Mouse (Mus musculus): Measurements from ENCODE around the gene Pald1. TPM values are rescaled to one million over a fixed set of nuclear protein-coding genes. Genes with fewer than 3 reads are reported as not detected.

Gene Pald1
- polyA plus RNA-seq, 1 experiment from 2014 or later: 0.13 TPM

GRCm38 (mm10) chr10:61313750-61314149 lies 69.6 kb downstream of the Pald1 start:
- WGBS (ENCODE audit: missing documents): 84% methylated on average over 7 of the region's 7 CpGs
- H3K27ac ChIP-seq: no peak overlapping the region
- no peak overlapping the region for H3K4me3 ChIP-seq (ENCODE audit: inconsistent target)
- no peaks in the 10 kb centered on the region for H3K36me3 ChIP-seq (ENCODE audit: inconsistent target)
- H3K79me2 ChIP-seq (ENCODE audit: inconsistent target): no peaks in the 10 kb centered on the region

- Histone ChIP-seq H3K79me2 (ENCODE audit: inconsistent target) (no peaks in the 10 kb centered on the region), H3K27ac (no peak overlapping the region), H3K36me3 (ENCODE audit: inconsistent target) (no peaks in the 10 kb centered on the region), H3K4me3 (ENCODE audit: inconsistent target) (no peak overlapping the region)
- 58% methylated on average over 7 of the region's 7 CpGs for WGBS (ENCODE audit: missing documents)
These were observed 70.6 kb downstream of the Pald1 start for GRCm38 (mm10) chr10:61312754-61313153.

GRCm38 (mm10) chr10:61312159-61312558 lies 71.2 kb downstream of the Pald1 start:
- no peak overlapping the region for H3K27ac ChIP-seq
- H3K79me2 ChIP-seq (ENCODE audit: inconsistent target): no peaks in the 10 kb centered on the region
- no peaks in the 10 kb centered on the region for H3K36me3 ChIP-seq (ENCODE audit: inconsistent target)
- H3K4me3 ChIP-seq (ENCODE audit: inconsistent target): no peak overlapping the region
- WGBS (ENCODE audit: missing documents): 92% methylated on average over 6 of the region's 6 CpGs

- no peak overlapping the region for H3K4me3 ChIP-seq (ENCODE audit: inconsistent target)
- H3K27ac ChIP-seq: no peak overlapping the region
- H3K36me3 ChIP-seq (ENCODE audit: inconsistent target): no peaks in the 10 kb centered on the region
- H3K79me2 ChIP-seq (ENCODE audit: inconsistent target): no peaks in the 10 kb centered on the region
- 81% methylated on average over 8 of the region's 12 CpGs for WGBS (ENCODE audit: missing documents)
These were observed 74.5 kb downstream of the Pald1 start for GRCm38 (mm10) chr10:61308706-61309320.

GRCm38 (mm10) chr10:61305928-61306590 lies 77.3 kb downstream of the Pald1 start:
- WGBS (ENCODE audit: missing documents): 19% methylated on average over 12 of the region's 13 CpGs
- Histone ChIP-seq H3K27ac (no peak overlapping the region), H3K79me2 (ENCODE audit: inconsistent target) (no peaks in the 10 kb centered on the region), H3K4me3 (ENCODE audit: inconsistent target) (no peak overlapping the region), H3K36me3 (ENCODE audit: inconsistent target) (no peaks in the 10 kb centered on the region)

- H3K79me2 ChIP-seq (ENCODE audit: inconsistent target): no peaks in the 10 kb centered on the region
- no peaks in the 10 kb centered on the region for H3K36me3 ChIP-seq (ENCODE audit: inconsistent target)
- WGBS (ENCODE audit: missing documents): 92% methylated on average over 6 of the region's 6 CpGs
- no peak overlapping the region for H3K27ac ChIP-seq
- H3K4me3 ChIP-seq (ENCODE audit: inconsistent target): no peak overlapping the region
These were observed 79.3 kb downstream of the Pald1 start for GRCm38 (mm10) chr10:61304046-61304445.

GRCm38 (mm10) chr10:61300996-61301395 lies 82.3 kb downstream of the Pald1 start:
- Histone ChIP-seq H3K36me3 (ENCODE audit: inconsistent target) (no peaks in the 10 kb centered on the region), H3K4me3 (ENCODE audit: inconsistent target) (no peak overlapping the region), H3K27ac (no peak overlapping the region), H3K79me2 (ENCODE audit: inconsistent target) (no peaks in the 10 kb centered on the region)
- WGBS (ENCODE audit: missing documents): 29% methylated on average over 3 of the region's 3 CpGs

- Histone ChIP-seq H3K4me3 (ENCODE audit: inconsistent target) (no peak within 1 kb of the TSS), H3K36me3 (ENCODE audit: inconsistent target) (no peaks in the 10 kb centered on the region), H3K79me2 (ENCODE audit: inconsistent target) (no peaks in the 10 kb centered on the region), H3K27ac (no peak within 1 kb of the TSS)
- 38% methylated on average over 7 of the region's 7 CpGs for WGBS (ENCODE audit: missing documents)
These were observed 85.9 kb downstream of the Pald1 start, which contains the start of gene Prf1 for GRCm38 (mm10) chr10:61297477-61297876. TSS of gene Prf1 (plus strand) at chr10:61297833.

- H3K27ac ChIP-seq: no peak overlapping the region
- no peaks in the 10 kb centered on the region for H3K36me3 ChIP-seq (ENCODE audit: inconsistent target)
- no peaks in the 10 kb centered on the region for H3K79me2 ChIP-seq (ENCODE audit: inconsistent target)
- 56% methylated on average over 8 of the region's 8 CpGs for WGBS (ENCODE audit: missing documents)
- H3K4me3 ChIP-seq (ENCODE audit: inconsistent target): no peak overlapping the region
These were observed 86.5 kb downstream of the Pald1 start for GRCm38 (mm10) chr10:61296713-61297445.

GRCm38 (mm10) chr10:61294242-61294641 lies 89.1 kb downstream of the Pald1 start:
- H3K79me2 ChIP-seq (ENCODE audit: inconsistent target): no peaks in the 10 kb centered on the region
- H3K36me3 ChIP-seq (ENCODE audit: inconsistent target): no peaks in the 10 kb centered on the region
- no peak overlapping the region for H3K27ac ChIP-seq
- WGBS (ENCODE audit: missing documents): 91% methylated on average over 8 of the region's 8 CpGs
- no peak overlapping the region for H3K4me3 ChIP-seq (ENCODE audit: inconsistent target)

- Histone ChIP-seq H3K27ac (no peak overlapping the region), H3K4me3 (ENCODE audit: inconsistent target) (no peak overlapping the region), H3K79me2 (ENCODE audit: inconsistent target) (no peaks in the 10 kb centered on the region), H3K36me3 (ENCODE audit: inconsistent target) (no peaks in the 10 kb centered on the region)
- WGBS (ENCODE audit: missing documents): 0% methylated on average over 2 of the region's 2 CpGs
These were observed 92.9 kb downstream of the Pald1 start for GRCm38 (mm10) chr10:61290479-61290878.

GRCm38 (mm10) chr10:61290016-61290415 lies 93.3 kb downstream of the Pald1 start:
- WGBS (ENCODE audit: missing documents): 53% methylated on average over 2 of the region's 2 CpGs
- Histone ChIP-seq H3K4me3 (ENCODE audit: inconsistent target) (no peak overlapping the region), H3K79me2 (ENCODE audit: inconsistent target) (no peaks in the 10 kb centered on the region), H3K36me3 (ENCODE audit: inconsistent target) (no peaks in the 10 kb centered on the region), H3K27ac (no peak overlapping the region)

- no peak overlapping the region for H3K27ac ChIP-seq
- WGBS (ENCODE audit: missing documents): 86% methylated on average over 7 of the region's 7 CpGs
These were observed 97.1 kb downstream of the Pald1 start for GRCm38 (mm10) chr10:61286246-61286645.

GRCm38 (mm10) chr10:61285271-61285670 lies 98.1 kb downstream of the Pald1 start:
- WGBS (ENCODE audit: missing documents): 84% methylated on average over 11 of the region's 11 CpGs
- Histone ChIP-seq H3K4me3 (ENCODE audit: inconsistent target) (no peak overlapping the region), H3K36me3 (ENCODE audit: inconsistent target) (no peaks in the 10 kb centered on the region), H3K79me2 (ENCODE audit: inconsistent target) (no peaks in the 10 kb centered on the region), H3K27ac (no peak overlapping the region)

More at GRCm38 (mm10) chr10:61286246-61286645, 97.1 kb downstream of the Pald1 start:
- no peak overlapping the region for H3K4me3 ChIP-seq (ENCODE audit: inconsistent target)
- H3K79me2 ChIP-seq (ENCODE audit: inconsistent target): no peaks in the 10 kb centered on the region
- no peaks in the 10 kb centered on the region for H3K36me3 ChIP-seq (ENCODE audit: inconsistent target)

GRCm38 (mm10) chr10:61284309-61284708 lies 99.0 kb downstream of the Pald1 start:
- Histone ChIP-seq H3K36me3 (ENCODE audit: inconsistent target) (no peaks in the 10 kb centered on the region), H3K27ac (no peak overlapping the region), H3K79me2 (ENCODE audit: inconsistent target) (no peaks in the 10 kb centered on the region), H3K4me3 (ENCODE audit: inconsistent target) (no peak overlapping the region)
- 97% methylated on average over 4 of the region's 4 CpGs for WGBS (ENCODE audit: missing documents)
